Mouse (Mus musculus) embryonic facial prominence, embryonic 14.5 days (tissue): ENCODE data around the gene Hsf2bp. TPM values are rescaled to one million over a fixed set of nuclear protein-coding genes. Genes with fewer than 3 reads are reported as not detected.

Experiments used
- ATAC-seq: fragments of 200-750 bp; cut with Nextera tagmentation; 2 replicates; pipeline ENCODE4 v1.8.0; 2017; ENCODE audit warnings: low read depth, moderate number of reproducible peaks, moderate TSS enrichment
- DNase-seq: peaks from one replicate; pipeline ENCODE4 v3.0.0-alpha.2; 2015; ENCODE audit warnings: low spot score
- H3K27ac ChIP-seq: fragments of 300-500 bp; sonication (generic); replicated peaks from 2 replicates; pipeline ENCODE4 v1.5.1; 2014; ENCODE audit warnings: low read depth, mild to moderate bottlenecking, low read length, moderate library complexity
- H3K27me3 ChIP-seq: fragments of 300-500 bp; sonication (generic); replicated peaks from 2 replicates; pipeline ENCODE4 v1.6.1; 2014; ENCODE audit warnings: low read length; ENCODE audit not compliant: control insufficient read depth, insufficient read depth
- H3K36me3 ChIP-seq: fragments of 300-500 bp; sonication (generic); 2 replicates; pipeline ENCODE4 v1.6.1; 2014; ENCODE audit warnings: low read length, mixed read lengths; ENCODE audit not compliant: control insufficient read depth, insufficient read depth
- H3K4me1 ChIP-seq: fragments of 300-500 bp; sonication (generic); 2 replicates; pipeline ENCODE4 v1.6.1; 2014; ENCODE audit warnings: antibody characterized with exemption, low read length; ENCODE audit not compliant: control insufficient read depth, insufficient read depth
- H3K4me2 ChIP-seq: fragments of 300-500 bp; sonication (generic); 2 replicates; pipeline ENCODE4 v1.6.1; 2014; ENCODE audit warnings: low read depth, mild to moderate bottlenecking, low read length, moderate library complexity, mixed read lengths
- H3K4me3 ChIP-seq: fragments of 300-500 bp; sonication (generic); 2 replicates; pipeline ENCODE4 v1.5.1; 2014; ENCODE audit warnings: low read depth, mild to moderate bottlenecking, low read length
- H3K9ac ChIP-seq: fragments of 300-500 bp; sonication (generic); 2 replicates; pipeline ENCODE4 v1.6.1; 2014; ENCODE audit warnings: low read depth, mild to moderate bottlenecking, low read length, moderate library complexity, mixed read lengths
- H3K9me3 ChIP-seq: fragments of 300-500 bp; sonication (generic); 2 replicates; pipeline ENCODE4 v1.6.1; 2016; ENCODE audit warnings: low read length; ENCODE audit not compliant: control insufficient read depth
- WGBS: fragments of 180-500 bp; shearing (Covaris S2); extraction: QIAGEN DNeasy Blood & Tissue Kit; methylation state at CpG from one replicate; pipeline ENCODE4 v1.1.7; 2014; 5-methylcytosine and 5-hydroxymethylcytosine counted together
- polyA plus RNA-seq: library from polyadenylated mRNA; unstranded; fragments of >200 nt; fragmentation: Nextera tagmentation; extraction: Ambion mirVana; gene quantifications from 2 replicates; pipeline ENCODE4 v1.2.1, GENCODE M21; 2014

The Hsf2bp gene
- polyA plus RNA-seq, 1 experiment from 2014 or later: 1.2 TPM

- no peaks in the 10 kb centered on the region for H3K9me3 ChIP-seq
- peak overlapping the region; percentile 14; the same call in 1 of the 2 replicates for H3K9ac ChIP-seq
- ATAC-seq (no peak), DNase-seq (peak; percentile 50)
- H3K27me3 ChIP-seq: no peaks in the 10 kb centered on the region
- no peaks in the 10 kb centered on the region for H3K36me3 ChIP-seq
- no peak overlapping the region for H3K27ac ChIP-seq
- no peak overlapping the region for H3K4me3 ChIP-seq
- no peak overlapping the region for H3K4me2 ChIP-seq
- 33% methylated on average over 9 of the region's 9 CpGs for WGBS
- peaks cover 15% of the 10 kb centered on the region for H3K4me1 ChIP-seq
These were observed 115.5 kb downstream of the Hsf2bp start for GRCm38 (mm10) chr17:31920589-31921190.

DNA sequence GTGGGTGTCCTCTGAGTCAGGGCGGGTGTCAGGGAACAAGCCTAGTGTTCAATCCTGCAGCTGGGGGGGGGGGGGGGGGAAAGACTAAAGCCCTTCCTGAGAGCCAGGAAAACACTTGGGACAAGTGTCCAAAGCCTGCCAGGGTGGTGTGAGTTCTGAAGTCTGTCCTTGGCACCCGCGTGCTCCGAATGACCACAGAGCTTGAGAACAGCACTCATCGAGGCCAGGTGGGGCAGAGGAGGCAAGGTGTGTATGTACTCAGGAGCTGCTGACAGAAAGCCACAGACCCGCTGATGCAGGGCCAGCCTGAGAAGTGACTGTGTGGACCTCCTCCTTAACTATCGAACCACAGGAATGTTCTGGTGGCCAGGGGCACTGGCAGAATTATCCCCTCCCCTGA lies 116.5 kb downstream of the Hsf2bp start:
- Histone ChIP-seq H3K27ac (no peak overlapping the region), H3K4me3 (no peak overlapping the region), H3K4me2 (no peak overlapping the region), H3K9me3 (no peaks in the 10 kb centered on the region), H3K4me1 (peaks cover 18% of the 10 kb centered on the region), H3K36me3 (no peaks in the 10 kb centered on the region), H3K9ac (no peak overlapping the region), H3K27me3 (no peaks in the 10 kb centered on the region)
- no peak for ATAC-seq
- no peak for DNase-seq
- 76% methylated on average over 7 of the region's 7 CpGs for WGBS

GRCm38 (mm10) chr17:31918374-31918773 lies 117.8 kb downstream of the Hsf2bp start:
- Histone ChIP-seq H3K9ac (no peak overlapping the region), H3K27me3 (no peaks in the 10 kb centered on the region), H3K4me2 (no peak overlapping the region), H3K4me3 (no peak overlapping the region), H3K27ac (no peak overlapping the region), H3K36me3 (no peaks in the 10 kb centered on the region), H3K4me1 (peaks cover 19% of the 10 kb centered on the region), H3K9me3 (no peaks in the 10 kb centered on the region)
- WGBS: 85% methylated on average over 8 of the region's 8 CpGs
- DNase-seq (no peak), ATAC-seq (no peak)

DNA sequence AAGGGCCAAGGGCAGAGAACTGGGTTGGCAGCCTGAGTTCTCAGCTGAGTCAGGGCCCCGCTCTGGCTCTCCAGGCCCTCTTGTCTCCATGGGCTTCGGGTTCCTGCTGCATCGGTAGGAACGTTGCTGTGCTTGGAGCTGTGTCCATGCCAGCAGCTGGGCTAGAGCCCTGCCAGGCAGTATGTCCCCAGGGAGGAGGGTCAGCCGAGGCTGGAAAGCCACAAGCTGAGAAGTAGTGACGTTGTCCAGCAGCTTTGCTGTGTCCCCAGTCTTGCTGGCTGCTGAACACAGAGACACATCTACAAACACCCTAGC lies 119.7 kb downstream of the Hsf2bp start:
- peaks cover 30% of the 10 kb centered on the region for H3K4me1 ChIP-seq
- no peak for DNase-seq
- no peak overlapping the region for H3K4me3 ChIP-seq
- no peaks in the 10 kb centered on the region for H3K27me3 ChIP-seq
- no peak overlapping the region for H3K9ac ChIP-seq
- no peak for ATAC-seq
- H3K4me2 ChIP-seq: no peak overlapping the region
- no peak overlapping the region for H3K27ac ChIP-seq
- H3K36me3 ChIP-seq: no peaks in the 10 kb centered on the region
- H3K9me3 ChIP-seq: no peaks in the 10 kb centered on the region
- WGBS: 72% methylated on average over 6 of the region's 6 CpGs

GRCm38 (mm10) chr17:31915756-31916460 lies 120.2 kb downstream of the Hsf2bp start:
- Histone ChIP-seq H3K27me3 (no peaks in the 10 kb centered on the region), H3K4me1 (peaks cover 28% of the 10 kb centered on the region), H3K9ac (no peak overlapping the region), H3K9me3 (no peaks in the 10 kb centered on the region), H3K27ac (no peak overlapping the region), H3K36me3 (no peaks in the 10 kb centered on the region), H3K4me3 (no peak overlapping the region), H3K4me2 (no peak overlapping the region)
- WGBS: 50% methylated on average over 18 of the region's 18 CpGs
- DNase-seq: peak; percentile 47
- peak; percentile 45 for ATAC-seq

DNA sequence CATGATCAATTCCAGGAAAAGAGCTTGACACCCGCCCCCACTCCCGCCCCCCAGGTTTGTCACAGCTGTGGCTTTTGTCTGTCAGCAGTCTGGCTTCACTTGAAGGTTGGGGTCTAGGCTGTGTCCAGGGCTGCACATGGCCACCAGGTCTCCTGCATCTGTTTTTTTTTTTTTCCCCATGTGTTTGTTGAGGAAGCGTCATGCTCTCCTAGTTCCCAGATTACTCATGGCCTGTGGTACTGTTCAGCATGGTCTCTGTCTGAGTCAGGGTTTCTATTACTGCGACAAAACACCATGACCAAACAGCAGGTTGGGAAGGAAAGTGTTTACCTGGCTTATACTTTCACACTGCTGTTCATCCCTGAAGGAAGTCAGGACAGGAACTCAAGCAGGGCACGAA lies 121.8 kb downstream of the Hsf2bp start:
- WGBS: 88% methylated on average over 5 of the region's 5 CpGs
- no peak for ATAC-seq
- H3K27ac ChIP-seq: no peak overlapping the region

DNA sequence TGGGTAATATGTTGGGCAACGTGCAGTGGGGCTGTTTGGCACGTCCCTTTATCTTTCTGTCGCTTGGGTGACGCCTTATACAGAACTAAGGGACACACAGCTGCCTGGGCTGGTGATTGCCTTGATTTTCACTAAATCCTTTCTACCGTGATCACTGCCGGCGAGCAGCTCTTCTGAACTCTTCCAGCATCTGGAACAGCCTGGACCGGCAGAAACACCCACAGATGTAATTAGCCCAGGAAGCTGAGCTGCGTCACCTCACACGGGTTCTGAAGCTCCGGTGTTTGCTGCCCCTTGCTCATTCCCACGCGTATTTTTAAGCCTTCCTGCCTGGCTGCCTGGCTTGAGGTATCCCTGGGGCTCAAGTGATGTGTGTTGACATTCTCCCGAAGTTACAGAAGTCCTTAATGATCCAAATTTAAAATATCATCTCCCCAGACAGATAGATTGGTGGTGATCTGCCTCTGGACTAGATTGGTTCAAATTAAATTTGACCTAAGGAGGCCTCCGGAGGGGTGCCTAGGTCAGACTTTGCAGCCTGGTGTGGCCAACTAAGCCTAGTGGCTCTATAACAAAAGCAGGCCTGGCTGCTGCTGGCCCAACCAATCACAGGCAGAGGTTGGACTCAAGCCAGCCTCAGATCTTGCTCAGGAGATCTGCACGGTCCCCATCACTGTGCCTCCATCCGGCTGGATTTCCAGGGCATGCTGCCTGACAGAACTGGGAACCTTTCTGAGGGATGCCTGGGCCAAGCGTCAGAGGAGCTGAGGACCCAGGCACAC lies 123.1 kb downstream of the Hsf2bp start:
- ATAC-seq (no peak), DNase-seq (peak; percentile 64)
- Histone ChIP-seq H3K36me3 (no peaks in the 10 kb centered on the region), H3K4me2 (no peak overlapping the region), H3K9ac (peak overlapping the region; percentile 37), H3K4me3 (no peak overlapping the region), H3K27me3 (no peaks in the 10 kb centered on the region), H3K9me3 (no peaks in the 10 kb centered on the region), H3K27ac (peak overlapping the region; percentile 61), H3K4me1 (peaks cover 21% of the 10 kb centered on the region)
- WGBS: 44% methylated on average over 18 of the region's 18 CpGs

More for the DNA sequence above, 121.8 kb downstream of the Hsf2bp start:
- Histone ChIP-seq H3K36me3 (no peaks in the 10 kb centered on the region), H3K4me3 (no peak overlapping the region), H3K9me3 (no peaks in the 10 kb centered on the region), H3K9ac (no peak overlapping the region), H3K4me2 (no peak overlapping the region), H3K4me1 (peaks cover 21% of the 10 kb centered on the region), H3K27me3 (no peaks in the 10 kb centered on the region)
- no peak for DNase-seq

GRCm38 (mm10) chr17:31912387-31912786 lies 123.8 kb downstream of the Hsf2bp start:
- H3K9ac ChIP-seq: peak overlapping the region; percentile 30; the same call in 1 of the 2 replicates
- H3K9me3 ChIP-seq: no peaks in the 10 kb centered on the region
- ATAC-seq (0 out of 2 replicates have a peak, but pooled peaks have one; percentile 42), DNase-seq (peak; percentile 37)
- 67% methylated on average over 16 of the region's 16 CpGs for WGBS
- H3K4me3 ChIP-seq: no peak overlapping the region
- peak overlapping the region; percentile 61; the same call in 1 of the 2 replicates for H3K27ac ChIP-seq
- peaks cover 21% of the 10 kb centered on the region for H3K4me1 ChIP-seq
- no peak overlapping the region for H3K4me2 ChIP-seq
- no peaks in the 10 kb centered on the region for H3K36me3 ChIP-seq
- H3K27me3 ChIP-seq: no peaks in the 10 kb centered on the region
